ENCODE assay signal across 16 mouse cellular contexts in the genomic region with DNA sequence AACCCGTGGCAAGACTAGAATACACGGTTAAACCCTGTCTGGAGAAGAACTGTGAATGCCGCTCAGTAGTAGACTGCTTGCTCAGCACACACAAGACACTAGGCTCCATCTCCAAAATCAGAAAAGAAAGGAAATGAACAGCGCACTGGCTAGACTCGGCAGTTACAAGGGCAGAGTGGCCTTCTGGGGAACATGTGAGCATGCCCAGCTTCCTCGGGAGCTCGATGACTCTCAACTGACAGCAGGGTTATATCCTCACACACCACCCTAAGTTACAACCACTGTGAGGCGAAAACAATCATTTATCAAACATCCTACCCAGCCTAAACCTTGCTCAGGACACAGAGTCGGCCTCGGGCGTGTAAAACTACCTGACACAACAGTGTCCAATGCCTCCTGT.
"Had no signal": no experiment of that assay in that cellular context is flagged by ENCODE, and none has a peak within 500 bp of the region (broad histone marks: within the 10 kb centered on the region; RNA-seq: fewer than 3 reads in every experiment).

No protein-coding gene starts in this region.

- H3K9ac ChIP-seq: liver, postnatal 0 days; lung, embryonic 15.5 days; midbrain, embryonic 13.5 days; midbrain, embryonic 15.5 days; neural tube, embryonic 12.5 days; stomach, embryonic 15.5 days had no signal

- H3K4me2 ChIP-seq: lung, embryonic 15.5 days; midbrain, embryonic 11.5 days; midbrain, embryonic 13.5 days; midbrain, embryonic 15.5 days; neural tube, embryonic 12.5 days; stomach, embryonic 15.5 days had no signal

- H3K4me3 ChIP-seq: lung, embryonic 15.5 days; megakaryocyte, embryonic 14.5 days; midbrain, embryonic 13.5 days; midbrain, embryonic 15.5 days; neural tube, embryonic 12.5 days; stomach, embryonic 15.5 days had no signal

- DNase-seq: liver, postnatal 0 days; lung, adult 2 months; lung, postnatal 14 days; lung, postnatal 36 days; right cerebral cortex, postnatal 14 days; thymus, adult 2 months; thymus, postnatal 25 days; thymus, postnatal 4 days had no signal

- H3K27ac ChIP-seq: lung, embryonic 15.5 days; macrophage; midbrain, embryonic 13.5 days; midbrain, embryonic 15.5 days; neural tube, embryonic 12.5 days; stomach, embryonic 15.5 days had no signal

- H3K4me1 ChIP-seq: midbrain, embryonic 15.5 days; neural tube, embryonic 12.5 days had no signal

- H3K9me3 ChIP-seq: lung, embryonic 15.5 days; megakaryocyte, embryonic 14.5 days; midbrain, embryonic 13.5 days; midbrain, embryonic 15.5 days; neural tube, embryonic 12.5 days; stomach, embryonic 15.5 days had no signal

- H3K27me3 ChIP-seq: lung, embryonic 15.5 days; megakaryocyte, embryonic 14.5 days; midbrain, embryonic 13.5 days; midbrain, embryonic 15.5 days; neural tube, embryonic 12.5 days; stomach, embryonic 15.5 days had no signal
